Mouse (Mus musculus): ENCODE results near the gene Susd6. TPM values are rescaled to one million over a fixed set of nuclear protein-coding genes. Genes with fewer than 3 reads are reported as not detected.

Gene Susd6
- polyA plus RNA-seq, 1 experiment from 2014 or later, result 14.3 TPM

DNA sequence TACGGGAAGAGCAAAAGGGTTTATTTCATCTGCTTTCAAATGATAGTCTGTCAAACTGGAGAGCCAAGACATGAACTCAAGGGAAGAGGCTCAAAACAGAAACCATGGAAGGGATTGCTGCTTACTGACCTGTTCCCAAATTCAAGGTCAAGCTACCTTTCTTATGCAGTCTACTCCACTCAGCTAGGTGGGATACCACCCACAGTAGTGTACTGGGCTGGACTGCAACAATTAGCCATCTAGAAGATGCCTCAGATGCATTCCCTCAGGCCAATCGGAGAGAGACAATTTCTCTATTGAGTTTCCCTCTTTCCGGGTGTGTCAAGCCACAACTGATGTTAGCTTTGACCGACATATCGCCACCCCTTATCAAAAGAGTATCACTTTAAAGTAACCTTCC lies 131.0 kb downstream of the Susd6 start:
- 98% methylated on average over 5 of the region's 5 CpGs for WGBS
- Histone ChIP-seq H3K36me3 (ENCODE audit: control insufficient read depth, insufficient read depth) (no peaks in the 10 kb centered on the region), H3K27ac (ENCODE audit: low read length) (no peak overlapping the region), H3K4me2 (ENCODE audit: low read length) (no peak overlapping the region), H3K9ac (replicated peaks; ENCODE audit: low read depth, low read length) (no peak overlapping the region), H3K4me1 (replicated peaks; ENCODE audit: control insufficient read depth, insufficient read depth, low read length) (no peaks in the 10 kb centered on the region), H3K27me3 (replicated peaks; ENCODE audit: control insufficient read depth, insufficient read depth, low read length) (no peaks in the 10 kb centered on the region), H3K9me3 (ENCODE audit: control insufficient read depth, low read length) (no peaks in the 10 kb centered on the region), H3K4me3 (replicated peaks; ENCODE audit: low read length) (no peak overlapping the region)
- no peak for ATAC-seq

DNA sequence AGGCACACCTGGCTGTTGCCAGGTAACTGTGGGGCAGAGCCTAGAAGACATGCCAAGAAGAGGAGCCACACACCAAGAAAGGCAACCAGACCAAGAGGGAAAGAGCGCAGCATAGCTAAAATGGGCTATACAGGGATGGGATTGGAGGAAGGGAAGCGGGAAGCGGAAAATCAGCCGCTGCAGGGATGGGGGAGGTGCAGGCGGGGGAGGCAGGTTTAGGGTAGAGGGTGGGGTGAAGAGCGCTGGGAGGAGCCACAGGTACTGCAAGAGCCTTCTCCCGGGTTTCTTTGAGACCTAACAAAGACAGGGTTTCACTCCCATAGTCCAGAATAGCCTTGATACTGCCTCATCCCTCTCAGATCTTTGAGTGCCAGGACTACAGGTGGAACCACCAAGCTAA lies 132.6 kb downstream of the Susd6 start:
- 11% methylated on average over 7 of the region's 7 CpGs for WGBS
- Histone ChIP-seq H3K27ac (ENCODE audit: low read length) (no peak overlapping the region), H3K4me2 (ENCODE audit: low read length) (no peak overlapping the region), H3K27me3 (replicated peaks; ENCODE audit: control insufficient read depth, insufficient read depth, low read length) (no peaks in the 10 kb centered on the region), H3K4me1 (replicated peaks; ENCODE audit: control insufficient read depth, insufficient read depth, low read length) (no peaks in the 10 kb centered on the region), H3K4me3 (replicated peaks; ENCODE audit: low read length) (no peak overlapping the region), H3K9me3 (ENCODE audit: control insufficient read depth, low read length) (no peaks in the 10 kb centered on the region), H3K36me3 (ENCODE audit: control insufficient read depth, insufficient read depth) (no peaks in the 10 kb centered on the region), H3K9ac (replicated peaks; ENCODE audit: low read depth, low read length) (no peak overlapping the region)
- ATAC-seq, result no peak

DNA sequence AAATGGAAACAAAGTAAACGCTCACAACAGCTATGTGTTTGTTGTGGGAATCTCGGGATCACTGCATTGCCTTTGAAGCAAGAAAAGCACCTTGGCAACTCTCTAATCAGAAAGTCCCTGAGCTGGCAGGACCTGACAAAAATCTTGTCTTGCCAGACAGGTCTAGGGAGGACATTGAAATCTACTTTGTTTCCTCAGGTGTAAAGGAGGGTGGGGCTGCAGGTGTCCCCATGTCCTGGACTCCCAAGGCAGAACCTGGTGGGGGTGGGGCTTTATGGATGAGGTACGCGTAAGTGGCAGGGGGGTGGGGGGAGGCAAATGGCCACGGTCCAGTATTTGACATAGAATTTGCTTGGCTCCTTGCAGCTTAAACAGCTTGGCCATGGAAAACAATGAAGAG lies 133.3 kb downstream of the Susd6 start:
- no peaks in the 10 kb centered on the region for H3K36me3 ChIP-seq (ENCODE audit: control insufficient read depth, insufficient read depth)
- no peaks in the 10 kb centered on the region for H3K4me1 ChIP-seq (replicated peaks; ENCODE audit: control insufficient read depth, insufficient read depth, low read length)
- H3K27me3 ChIP-seq (replicated peaks; ENCODE audit: control insufficient read depth, insufficient read depth, low read length), result no peaks in the 10 kb centered on the region
- H3K4me2 ChIP-seq (ENCODE audit: low read length), result no peak overlapping the region
- H3K27ac ChIP-seq (ENCODE audit: low read length), result no peak overlapping the region
- no peak overlapping the region for H3K4me3 ChIP-seq (replicated peaks; ENCODE audit: low read length)
- 67% methylated on average over 5 of the region's 5 CpGs for WGBS
- no peak overlapping the region for H3K9ac ChIP-seq (replicated peaks; ENCODE audit: low read depth, low read length)
- no peak for ATAC-seq
- no peaks in the 10 kb centered on the region for H3K9me3 ChIP-seq (ENCODE audit: control insufficient read depth, low read length)

DNA sequence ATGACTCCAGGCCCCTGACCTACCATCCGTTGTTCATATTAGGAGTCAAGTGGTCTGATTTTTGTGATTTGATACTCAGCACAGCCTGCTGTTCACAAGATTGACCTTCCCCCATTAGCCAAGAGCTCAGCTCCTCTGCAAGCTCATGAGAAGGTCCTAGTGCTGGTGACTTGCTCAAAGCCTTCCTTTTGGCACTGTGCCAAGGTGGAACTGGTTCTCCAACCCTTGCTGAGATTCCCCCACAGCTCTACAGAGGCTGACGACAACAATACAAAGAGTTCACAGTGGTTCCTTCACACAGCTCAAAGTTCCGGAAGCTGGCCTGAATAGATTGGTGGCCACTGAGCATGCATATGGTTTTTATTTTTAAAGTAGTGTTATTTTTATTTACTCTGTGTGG lies 133.9 kb downstream of the Susd6 start:
- H3K9ac ChIP-seq (replicated peaks; ENCODE audit: low read depth, low read length), result no peak overlapping the region
- H3K9me3 ChIP-seq (ENCODE audit: control insufficient read depth, low read length), result no peaks in the 10 kb centered on the region
- H3K4me2 ChIP-seq (ENCODE audit: low read length), result no peak overlapping the region
- no peak for ATAC-seq
- no peak overlapping the region for H3K4me3 ChIP-seq (replicated peaks; ENCODE audit: low read length)
- WGBS, result 62% methylated on average over 3 of the region's 3 CpGs
- H3K27ac ChIP-seq (ENCODE audit: low read length), result no peak overlapping the region
- no peaks in the 10 kb centered on the region for H3K27me3 ChIP-seq (replicated peaks; ENCODE audit: control insufficient read depth, insufficient read depth, low read length)
- H3K36me3 ChIP-seq (ENCODE audit: control insufficient read depth, insufficient read depth), result no peaks in the 10 kb centered on the region
- no peaks in the 10 kb centered on the region for H3K4me1 ChIP-seq (replicated peaks; ENCODE audit: control insufficient read depth, insufficient read depth, low read length)

DNA sequence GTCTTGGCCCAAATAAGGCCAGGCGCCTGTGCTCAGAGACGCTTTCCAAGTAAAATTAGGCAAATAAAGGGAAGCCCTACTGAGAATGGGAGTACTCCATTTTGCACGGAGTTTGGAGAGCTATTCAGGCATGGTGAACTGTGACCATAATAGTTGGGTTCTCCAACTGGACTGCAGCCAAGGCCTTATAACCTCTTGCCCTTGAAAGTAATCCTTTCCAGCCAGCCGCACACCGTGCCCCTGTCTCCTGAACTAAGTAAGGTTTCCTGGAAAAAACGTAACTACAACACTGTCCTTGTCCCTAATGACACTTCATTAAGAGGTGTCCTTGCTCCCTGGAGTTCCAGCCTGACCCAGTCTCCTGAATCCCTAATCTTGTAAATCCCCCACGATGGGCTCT lies 135.6 kb downstream of the Susd6 start:
- Histone ChIP-seq H3K4me1 (replicated peaks; ENCODE audit: control insufficient read depth, insufficient read depth, low read length) (no peaks in the 10 kb centered on the region), H3K4me3 (replicated peaks; ENCODE audit: low read length) (no peak overlapping the region), H3K27ac (ENCODE audit: low read length) (no peak overlapping the region), H3K27me3 (replicated peaks; ENCODE audit: control insufficient read depth, insufficient read depth, low read length) (no peaks in the 10 kb centered on the region), H3K9me3 (ENCODE audit: control insufficient read depth, low read length) (no peaks in the 10 kb centered on the region), H3K4me2 (ENCODE audit: low read length) (no peak overlapping the region), H3K36me3 (ENCODE audit: control insufficient read depth, insufficient read depth) (no peaks in the 10 kb centered on the region), H3K9ac (replicated peaks; ENCODE audit: low read depth, low read length) (no peak overlapping the region)
- 35% methylated on average over 7 of the region's 7 CpGs for WGBS
- ATAC-seq, result no peak

DNA sequence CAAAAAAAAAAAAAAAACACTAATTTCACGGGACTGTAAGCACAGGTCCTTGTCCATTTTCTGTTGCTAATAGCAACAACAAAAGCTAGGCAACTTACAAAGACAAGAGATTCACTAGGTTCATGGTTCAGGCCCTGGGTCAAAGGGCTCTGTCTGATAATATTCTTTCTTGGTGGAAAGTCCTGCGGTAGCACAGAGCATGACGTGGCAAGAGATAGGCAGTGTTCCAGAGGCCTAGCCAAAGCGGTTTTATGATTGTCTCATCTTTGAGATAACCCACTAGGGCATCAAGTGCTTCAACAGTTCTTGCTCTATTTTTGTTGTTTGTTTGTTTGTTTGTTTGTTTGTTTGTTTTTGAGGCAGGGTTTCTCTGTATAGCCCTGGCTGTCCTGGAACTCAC lies 136.2 kb downstream of the Susd6 start:
- H3K4me3 ChIP-seq (replicated peaks; ENCODE audit: low read length), result no peak overlapping the region
- H3K36me3 ChIP-seq (ENCODE audit: control insufficient read depth, insufficient read depth), result no peaks in the 10 kb centered on the region
- H3K27ac ChIP-seq (ENCODE audit: low read length), result no peak overlapping the region
- H3K9me3 ChIP-seq (ENCODE audit: control insufficient read depth, low read length), result no peaks in the 10 kb centered on the region
- H3K4me2 ChIP-seq (ENCODE audit: low read length), result no peak overlapping the region
- no peak overlapping the region for H3K9ac ChIP-seq (replicated peaks; ENCODE audit: low read depth, low read length)
- 84% methylated on average over 4 of the region's 4 CpGs for WGBS
- no peaks in the 10 kb centered on the region for H3K27me3 ChIP-seq (replicated peaks; ENCODE audit: control insufficient read depth, insufficient read depth, low read length)
- no peak for ATAC-seq
- H3K4me1 ChIP-seq (replicated peaks; ENCODE audit: control insufficient read depth, insufficient read depth, low read length), result no peaks in the 10 kb centered on the region

DNA sequence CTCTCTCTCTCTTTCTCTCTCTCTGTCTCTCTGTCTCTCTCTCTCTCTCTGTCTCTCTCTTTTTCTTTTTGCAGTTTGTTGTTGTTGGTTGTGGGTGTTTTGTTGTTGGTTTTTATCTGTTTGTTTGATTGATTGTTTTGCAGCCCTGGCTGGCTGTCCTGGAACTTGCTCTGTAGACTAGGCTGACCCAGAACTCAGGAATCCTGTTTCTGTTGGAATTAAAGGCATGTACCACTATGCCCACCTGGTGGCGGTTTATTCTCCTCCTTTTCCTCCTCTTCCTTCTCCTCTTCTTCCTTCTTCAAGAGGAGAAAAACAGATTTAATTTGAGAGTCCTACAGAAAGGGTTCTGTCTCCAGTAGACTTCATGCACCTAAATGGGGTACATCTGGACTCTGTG lies 137.2 kb downstream of the Susd6 start:
- Histone ChIP-seq H3K4me3 (replicated peaks; ENCODE audit: low read length) (no peak overlapping the region), H3K4me1 (replicated peaks; ENCODE audit: control insufficient read depth, insufficient read depth, low read length) (no peaks in the 10 kb centered on the region), H3K36me3 (ENCODE audit: control insufficient read depth, insufficient read depth) (no peaks in the 10 kb centered on the region), H3K9ac (replicated peaks; ENCODE audit: low read depth, low read length) (no peak overlapping the region), H3K4me2 (ENCODE audit: low read length) (no peak overlapping the region), H3K27me3 (replicated peaks; ENCODE audit: control insufficient read depth, insufficient read depth, low read length) (no peaks in the 10 kb centered on the region), H3K9me3 (ENCODE audit: control insufficient read depth, low read length) (no peaks in the 10 kb centered on the region), H3K27ac (ENCODE audit: low read length) (no peak overlapping the region)
- ATAC-seq, result no peak
- WGBS, result 50% methylated on average over 1 of the region's 1 CpGs

DNA sequence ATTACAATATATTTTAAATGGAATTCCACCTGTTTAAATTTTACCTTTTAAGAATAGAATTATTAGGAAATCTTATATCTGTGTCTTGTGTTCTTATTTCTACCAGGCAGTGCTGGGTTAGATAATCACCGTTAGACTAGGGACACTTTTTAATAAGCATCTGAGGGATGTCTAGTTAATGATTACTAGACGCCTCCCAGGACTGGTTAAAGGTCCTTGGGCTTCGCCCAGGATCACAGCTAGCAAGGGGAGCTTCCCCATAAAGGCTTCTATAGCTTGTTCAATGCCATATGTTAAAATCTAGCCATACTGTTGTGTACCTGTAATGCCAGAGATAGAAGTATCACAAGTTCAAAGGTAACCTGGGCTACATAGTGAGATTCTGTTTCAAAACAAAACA lies 138.6 kb downstream of the Susd6 start:
- no peaks in the 10 kb centered on the region for H3K9me3 ChIP-seq (ENCODE audit: control insufficient read depth, low read length)
- no peak overlapping the region for H3K4me3 ChIP-seq (replicated peaks; ENCODE audit: low read length)
- H3K9ac ChIP-seq (replicated peaks; ENCODE audit: low read depth, low read length), result no peak overlapping the region
- no peaks in the 10 kb centered on the region for H3K36me3 ChIP-seq (ENCODE audit: control insufficient read depth, insufficient read depth)
- no peak overlapping the region for H3K4me2 ChIP-seq (ENCODE audit: low read length)
- no peak for ATAC-seq
- H3K27ac ChIP-seq (ENCODE audit: low read length), result no peak overlapping the region
- 94% methylated on average over 3 of the region's 3 CpGs for WGBS
- no peaks in the 10 kb centered on the region for H3K4me1 ChIP-seq (replicated peaks; ENCODE audit: control insufficient read depth, insufficient read depth, low read length)
- no peaks in the 10 kb centered on the region for H3K27me3 ChIP-seq (replicated peaks; ENCODE audit: control insufficient read depth, insufficient read depth, low read length)

DNA sequence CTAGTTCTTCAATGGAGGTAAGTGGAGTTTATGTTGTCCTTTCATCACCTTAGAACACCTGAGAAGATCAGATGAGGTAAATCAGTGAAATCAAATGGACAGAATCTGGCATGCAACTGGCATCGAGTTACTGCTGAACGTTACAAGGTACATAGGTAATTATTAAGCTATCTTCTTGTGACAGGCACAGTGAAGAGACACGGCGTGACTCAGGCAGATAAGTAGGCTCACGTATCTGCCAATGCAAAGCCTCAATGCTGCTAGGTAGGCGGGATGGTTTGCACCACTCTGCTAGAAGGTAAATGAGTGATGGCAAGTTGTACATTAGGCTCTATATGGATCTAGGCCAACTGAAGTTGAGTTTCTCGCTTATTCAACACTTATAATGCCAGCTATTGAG lies 139.8 kb downstream of the Susd6 start:
- no peaks in the 10 kb centered on the region for H3K27me3 ChIP-seq (replicated peaks; ENCODE audit: control insufficient read depth, insufficient read depth, low read length)
- H3K27ac ChIP-seq (ENCODE audit: low read length), result no peak overlapping the region
- no peak for ATAC-seq
- H3K4me2 ChIP-seq (ENCODE audit: low read length), result no peak overlapping the region
- no peaks in the 10 kb centered on the region for H3K36me3 ChIP-seq (ENCODE audit: control insufficient read depth, insufficient read depth)
- H3K4me3 ChIP-seq (replicated peaks; ENCODE audit: low read length), result no peak overlapping the region
- 91% methylated on average over 7 of the region's 7 CpGs for WGBS
- H3K9me3 ChIP-seq (ENCODE audit: control insufficient read depth, low read length), result no peaks in the 10 kb centered on the region
- no peaks in the 10 kb centered on the region for H3K4me1 ChIP-seq (replicated peaks; ENCODE audit: control insufficient read depth, insufficient read depth, low read length)
- H3K9ac ChIP-seq (replicated peaks; ENCODE audit: low read depth, low read length), result no peak overlapping the region
